Mouse (Mus musculus) C2C12 (cell line): ENCODE data around the gene Ubxn11. TPM values are rescaled to one million over a fixed set of nuclear protein-coding genes. Genes with fewer than 3 reads are reported as not detected.
A peak's percentile ranks its signal among the peaks of the same experiment; 100 is the strongest.

Experiments
- H3K27me3 ChIP-seq: one replicate; pipeline ENCODE4 v1.6.1; 2011; ENCODE audit not compliant: control insufficient read depth, insufficient read depth, insufficient read length
- H3K36me3 ChIP-seq: one replicate; pipeline ENCODE4 v1.6.1; 2011; ENCODE audit not compliant: control insufficient read depth, insufficient read depth
- H3K4me3 ChIP-seq: one replicate; pipeline ENCODE4 v1.5.1; 2011; ENCODE audit warnings: mild to moderate bottlenecking, control low read depth; ENCODE audit not compliant: poor library complexity, insufficient read depth, severe bottlenecking
- H3K79me2 ChIP-seq: one replicate; pipeline ENCODE4 v1.6.1; 2011; ENCODE audit not compliant: control insufficient read depth, insufficient read depth
- H3K79me3 ChIP-seq: one replicate; pipeline ENCODE4 v1.6.1; 2011; ENCODE audit warnings: low read depth, control low read depth
- H3ac ChIP-seq: one replicate; pipeline ENCODE3; 2011; ENCODE audit warnings: low read depth; ENCODE audit not compliant: control insufficient read depth, insufficient read length
- CEBPB ChIP-seq: IDR thresholded peaks from one replicate; pipeline ENCODE4 v1.6.1; 2011; ENCODE audit warnings: low read depth, mild to moderate bottlenecking, control low read depth, moderate library complexity
- CTCF ChIP-seq: IDR thresholded peaks from one replicate; pipeline ENCODE4 v1.5.1; 2011; ENCODE audit not compliant: control insufficient read depth, insufficient read depth, insufficient read length
- FOSL1 ChIP-seq: IDR thresholded peaks from one replicate; pipeline ENCODE4 v1.8.0; 2011; ENCODE audit warnings: mild to moderate bottlenecking, low read length; ENCODE audit not compliant: poor library complexity, insufficient read depth, severe bottlenecking
- MAX ChIP-seq: IDR thresholded peaks from one replicate; pipeline ENCODE4 v1.6.1; 2011; ENCODE audit warnings: mild to moderate bottlenecking, control low read depth
- MYOD1 ChIP-seq: IDR thresholded peaks from one replicate; pipeline ENCODE4 v1.6.1; 2011; ENCODE audit warnings: low read depth; ENCODE audit not compliant: control insufficient read depth, insufficient read length
- MYOG ChIP-seq: IDR thresholded peaks from one replicate; pipeline ENCODE4 v1.6.1; 2011; ENCODE audit not compliant: control insufficient read depth, insufficient read length; ENCODE audit errors: extremely low read depth
- USF1 ChIP-seq: IDR thresholded peaks from one replicate; pipeline ENCODE4 v1.6.1; 2011; ENCODE audit warnings: low read depth, mild to moderate bottlenecking, control low read depth, moderate library complexity
- polyA plus RNA-seq: library from polyadenylated mRNA; unstranded; fragments of >200 nt; fragmentation: generic; extraction: Trizol; gene quantifications from one replicate; pipeline ENCODE4 v1.2.1, GENCODE M21; 2012; ENCODE audit warnings: missing spikeins

Ubxn11 gene
- polyA plus RNA-seq, 1 experiment, result 0.80 TPM

- no peak for TF ChIP-seq USF1
- TF ChIP-seq MYOD1, result no peak
Observed at GRCm38 (mm10) chr4:134122281-134122680, 19.9 kb downstream of the Ubxn11 start.

DNA sequence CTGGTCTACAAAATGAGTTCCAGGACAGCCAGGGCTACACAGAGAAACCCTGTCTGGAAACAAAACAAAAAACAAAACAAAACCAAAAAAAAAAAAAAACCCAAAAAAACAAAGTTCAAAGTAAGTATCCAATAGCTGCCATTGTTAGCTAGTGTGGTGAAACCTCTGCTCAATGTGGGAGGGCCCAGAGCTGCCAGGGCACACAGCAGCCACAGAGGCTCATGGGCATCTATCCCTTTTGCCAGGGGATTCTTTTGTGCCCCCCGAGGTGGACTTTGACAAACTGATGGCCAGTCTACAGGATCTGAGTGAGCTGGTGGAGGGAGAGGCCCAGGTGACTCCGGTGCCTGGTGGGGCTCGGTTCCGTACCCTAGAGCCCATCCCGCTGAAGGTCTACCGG lies 20.8 kb downstream of the Ubxn11 start:
- H3K79me2 ChIP-seq, result peaks cover 13% of the 10 kb centered on the region
- H3ac ChIP-seq, result no peak overlapping the region
- H3K4me3 ChIP-seq, result no peak overlapping the region
- H3K36me3 ChIP-seq, result peaks cover 5% of the 10 kb centered on the region
- TF ChIP-seq USF1, result no peak
- no peak for TF ChIP-seq MYOG
- peaks cover 8% of the 10 kb centered on the region for H3K79me3 ChIP-seq
- no peaks in the 10 kb centered on the region for H3K27me3 ChIP-seq

More at GRCm38 (mm10) chr4:134122281-134122680, 19.9 kb downstream of the Ubxn11 start:
- Histone ChIP-seq H3K27me3 (no peaks in the 10 kb centered on the region), H3K79me2 (peaks cover 4% of the 10 kb centered on the region), H3K79me3 (peaks cover 1% of the 10 kb centered on the region), H3K4me3 (no peak overlapping the region), H3K36me3 (peaks cover 5% of the 10 kb centered on the region), H3ac (no peak overlapping the region)

- peaks cover 8% of the 10 kb centered on the region for H3K79me3 ChIP-seq
- TF ChIP-seq MAX (peak; percentile 27), MYOD1 (peak; percentile 13), CTCF (peak; percentile 85), CEBPB (no peak)
- no peak overlapping the region for H3ac ChIP-seq
- no peaks in the 10 kb centered on the region for H3K27me3 ChIP-seq
- H3K36me3 ChIP-seq, result peaks cover 5% of the 10 kb centered on the region
- peaks cover 17% of the 10 kb centered on the region for H3K79me2 ChIP-seq
- no peak overlapping the region for H3K4me3 ChIP-seq
Observed at GRCm38 (mm10) chr4:134123680-134124551, 21.5 kb downstream of the Ubxn11 start.

- H3K4me3 ChIP-seq, result no peak overlapping the region
- H3K27me3 ChIP-seq, result no peaks in the 10 kb centered on the region
- H3K79me2 ChIP-seq, result peaks cover 17% of the 10 kb centered on the region
- H3K79me3 ChIP-seq, result peaks cover 8% of the 10 kb centered on the region
- H3ac ChIP-seq, result no peak overlapping the region
- TF ChIP-seq MAX, result no peak
- TF ChIP-seq CTCF, result no peak
- TF ChIP-seq MYOG, result no peak
- TF ChIP-seq CEBPB, result no peak
- TF ChIP-seq USF1, result no peak
- TF ChIP-seq FOSL1, result no peak
- no peak for TF ChIP-seq MYOD1
- H3K36me3 ChIP-seq, result peaks cover 5% of the 10 kb centered on the region
Observed at GRCm38 (mm10) chr4:134125383-134126060, 23.2 kb downstream of the Ubxn11 start.

GRCm38 (mm10) chr4:134126300-134127120 lies 24.1 kb downstream of the Ubxn11 start:
- peaks cover 17% of the 10 kb centered on the region for H3K79me2 ChIP-seq
- no peak overlapping the region for H3ac ChIP-seq
- H3K27me3 ChIP-seq, result no peaks in the 10 kb centered on the region
- TF ChIP-seq FOSL1 (no peak), MAX (no peak), CEBPB (no peak), MYOD1 (no peak), CTCF (no peak), USF1 (no peak), MYOG (no peak)
- peaks cover 5% of the 10 kb centered on the region for H3K36me3 ChIP-seq
- H3K79me3 ChIP-seq, result peaks cover 8% of the 10 kb centered on the region
- no peak overlapping the region for H3K4me3 ChIP-seq

- no peak for TF ChIP-seq USF1
- TF ChIP-seq MAX, result no peak
- no peak for TF ChIP-seq FOSL1
- TF ChIP-seq MYOD1, result no peak
- TF ChIP-seq CEBPB, result no peak
- TF ChIP-seq CTCF, result no peak
- no peak for TF ChIP-seq MYOG
- Histone ChIP-seq H3K79me3 (peaks cover 8% of the 10 kb centered on the region), H3K79me2 (peaks cover 17% of the 10 kb centered on the region), H3K27me3 (no peaks in the 10 kb centered on the region), H3K4me3 (no peak overlapping the region), H3K36me3 (peaks cover 5% of the 10 kb centered on the region), H3ac (no peak overlapping the region)
Observed at GRCm38 (mm10) chr4:134127121-134127455, 24.7 kb downstream of the Ubxn11 start.
